Mouse (Mus musculus) liver, adult 2 months (tissue): Measurements from ENCODE around the gene Sox5.

ENCODE experiments used
- CTCF ChIP-seq: fragments of 200-500 bp; IDR thresholded peaks from 2 replicates; pipeline ENCODE4 v1.5.1; 2011; ENCODE audit warnings: low read depth, low read length, control low read depth
- POLR2A ChIP-seq: fragments of 200-500 bp; IDR thresholded peaks from 2 replicates; pipeline ENCODE4 v1.6.1; 2011; ENCODE audit warnings: low read length, control low read depth; ENCODE audit not compliant: insufficient read depth; ENCODE audit errors: extremely low read depth

DNA sequence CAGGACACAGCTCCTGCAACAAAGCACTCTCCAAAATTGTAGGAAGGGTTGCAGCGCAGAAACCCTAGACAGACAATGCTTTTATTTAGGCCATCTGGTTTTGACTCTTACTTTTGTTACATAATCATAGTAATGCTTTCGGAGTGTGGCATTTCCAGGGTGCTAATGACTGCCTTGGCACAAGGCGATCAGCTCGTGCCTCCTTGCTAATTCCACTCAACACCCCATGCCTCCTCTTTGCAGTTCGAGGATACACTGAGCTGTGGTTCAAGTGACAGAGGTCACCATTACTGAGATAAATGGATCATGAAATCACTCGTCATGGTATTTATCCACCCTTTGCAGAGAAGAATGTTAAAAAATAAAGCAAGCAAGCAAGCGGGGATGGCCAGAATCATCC, 269.9 kb downstream of the Sox5 start:
- TF ChIP-seq POLR2A, result no peak
- TF ChIP-seq CTCF, result no peak
